Mouse (Mus musculus): ENCODE data around the gene Mrps15. TPM values are rescaled to one million over a fixed set of nuclear protein-coding genes. Genes with fewer than 3 reads are reported as not detected.

The Mrps15 gene
- polyA plus RNA-seq, 1 experiment from 2014 or later, result 160 TPM

GRCm38 (mm10) chr4:126100764-126101163, 54.0 kb downstream of the Mrps15 start:
- peaks cover 6% of the 10 kb centered on the region for H3K4me1 ChIP-seq (ENCODE audit: control insufficient read depth, insufficient read depth, low read length)
- no peak for ATAC-seq (ENCODE audit: insufficient number of reproducible peaks, low FRiP score, low TSS enrichment, low read depth)

GRCm38 (mm10) chr4:126102061-126102841, 55.5 kb downstream of the Mrps15 start:
- Histone ChIP-seq H3K4me2 (ENCODE audit: low read depth, severe bottlenecking) (no peak overlapping the region), H3K4me1 (ENCODE audit: control insufficient read depth, insufficient read depth, low read length) (peaks cover 6% of the 10 kb centered on the region), H3K9me3 (ENCODE audit: control insufficient read depth, low read length) (no peaks in the 10 kb centered on the region), H3K36me3 (ENCODE audit: control insufficient read depth, insufficient read depth, low read length) (peaks cover 3% of the 10 kb centered on the region; the same call in 1 of the 2 replicates), H3K9ac (ENCODE audit: low read length) (no peak overlapping the region), H3K27me3 (ENCODE audit: control insufficient read depth, insufficient read depth, low read length) (no peaks in the 10 kb centered on the region), H3K4me3 (ENCODE audit: low read depth, low read length) (no peak overlapping the region), H3K27ac (replicated peaks; ENCODE audit: low read depth, low read length) (no peak overlapping the region)
- WGBS, result 45% methylated on average over 7 of the region's 7 CpGs
- ATAC-seq (ENCODE audit: insufficient number of reproducible peaks, low FRiP score, low TSS enrichment, low read depth) (no peak), DNase-seq (ENCODE audit: low spot score) (no peak)

More at GRCm38 (mm10) chr4:126100764-126101163, 54.0 kb downstream of the Mrps15 start:
- no peak overlapping the region for H3K4me2 ChIP-seq (ENCODE audit: low read depth, severe bottlenecking)
- no peak overlapping the region for H3K4me3 ChIP-seq (ENCODE audit: low read depth, low read length)
- no peak overlapping the region for H3K27ac ChIP-seq (replicated peaks; ENCODE audit: low read depth, low read length)
- WGBS, result 89% methylated on average over 3 of the region's 3 CpGs
- H3K9ac ChIP-seq (ENCODE audit: low read length), result no peak overlapping the region
- H3K27me3 ChIP-seq (ENCODE audit: control insufficient read depth, insufficient read depth, low read length), result no peaks in the 10 kb centered on the region
- H3K9me3 ChIP-seq (ENCODE audit: control insufficient read depth, low read length), result no peaks in the 10 kb centered on the region
- DNase-seq (ENCODE audit: low spot score), result no peak
- H3K36me3 ChIP-seq (ENCODE audit: control insufficient read depth, insufficient read depth, low read length), result peaks cover 3% of the 10 kb centered on the region; the same call in 1 of the 2 replicates

- H3K27me3 ChIP-seq (ENCODE audit: control insufficient read depth, insufficient read depth, low read length), result no peaks in the 10 kb centered on the region
- no peaks in the 10 kb centered on the region for H3K9me3 ChIP-seq (ENCODE audit: control insufficient read depth, low read length)
- peak overlapping the region; percentile 88 for H3K4me2 ChIP-seq (ENCODE audit: low read depth, severe bottlenecking)
- ATAC-seq (ENCODE audit: insufficient number of reproducible peaks, low FRiP score, low TSS enrichment, low read depth) (no peak), DNase-seq (ENCODE audit: low spot score) (peak; percentile 50)
- peak overlapping the region; percentile 84 for H3K4me3 ChIP-seq (ENCODE audit: low read depth, low read length)
- WGBS, result 1% methylated on average over 15 of the region's 15 CpGs
- peak overlapping the region; percentile 50 for H3K9ac ChIP-seq (ENCODE audit: low read length)
- no peak overlapping the region; the same call in 1 of the 2 replicates for H3K27ac ChIP-seq (replicated peaks; ENCODE audit: low read depth, low read length)
- peaks cover 7% of the 10 kb centered on the region for H3K4me1 ChIP-seq (ENCODE audit: control insufficient read depth, insufficient read depth, low read length)
- H3K36me3 ChIP-seq (ENCODE audit: control insufficient read depth, insufficient read depth, low read length), result peaks cover 3% of the 10 kb centered on the region; the same call in 1 of the 2 replicates
Observed at GRCm38 (mm10) chr4:126103057-126103581, 56.4 kb downstream of the Mrps15 start.

DNA sequence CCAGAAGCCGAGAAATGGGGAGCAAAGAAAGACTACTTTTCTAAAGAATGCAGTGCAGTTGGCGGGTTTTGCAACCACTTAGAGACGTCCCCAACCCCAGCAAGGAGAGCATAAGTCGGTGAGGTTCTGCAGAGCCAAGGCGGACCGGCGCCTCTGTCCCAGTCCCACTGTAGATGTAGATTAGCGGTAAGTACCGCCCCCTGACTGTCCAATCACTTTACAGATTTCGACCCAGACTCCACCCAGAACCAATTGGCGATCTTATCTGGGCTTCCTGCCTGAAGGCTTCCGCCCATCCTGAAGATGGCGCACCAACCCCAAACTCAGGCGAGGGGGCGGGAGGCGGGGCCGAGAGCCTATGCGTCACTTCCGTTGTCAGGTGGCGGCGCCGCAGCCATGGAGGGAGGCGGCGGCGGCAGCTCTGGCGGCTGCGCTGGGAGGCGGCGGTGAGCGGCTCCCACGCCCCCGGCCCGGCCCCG, 56.9 kb downstream of the Mrps15 start, which contains the start of gene Stk40:
TSS of gene Stk40 (plus strand) at position 368 of the 479 bp plus-strand sequence.
- Histone ChIP-seq H3K4me2 (ENCODE audit: low read depth, severe bottlenecking) (peak within 1 kb of the TSS; percentile 88), H3K4me1 (ENCODE audit: control insufficient read depth, insufficient read depth, low read length) (peaks cover 12% of the 10 kb centered on the region), H3K36me3 (ENCODE audit: control insufficient read depth, insufficient read depth, low read length) (peaks cover 3% of the 10 kb centered on the region; the same call in 1 of the 2 replicates), H3K27me3 (ENCODE audit: control insufficient read depth, insufficient read depth, low read length) (no peaks in the 10 kb centered on the region), H3K9me3 (ENCODE audit: control insufficient read depth, low read length) (no peaks in the 10 kb centered on the region), H3K4me3 (ENCODE audit: low read depth, low read length) (peak within 1 kb of the TSS; percentile 84), H3K9ac (ENCODE audit: low read length) (peak within 1 kb of the TSS; percentile 72), H3K27ac (replicated peaks; ENCODE audit: low read depth, low read length) (no peak within 1 kb of the TSS; the same call in 1 of the 2 replicates)
- ATAC-seq (ENCODE audit: insufficient number of reproducible peaks, low FRiP score, low TSS enrichment, low read depth) (peak; percentile 93), DNase-seq (ENCODE audit: low spot score) (peak; percentile 98)
- under 1% methylated on average over 34 of the region's 34 CpGs for WGBS

DNA sequence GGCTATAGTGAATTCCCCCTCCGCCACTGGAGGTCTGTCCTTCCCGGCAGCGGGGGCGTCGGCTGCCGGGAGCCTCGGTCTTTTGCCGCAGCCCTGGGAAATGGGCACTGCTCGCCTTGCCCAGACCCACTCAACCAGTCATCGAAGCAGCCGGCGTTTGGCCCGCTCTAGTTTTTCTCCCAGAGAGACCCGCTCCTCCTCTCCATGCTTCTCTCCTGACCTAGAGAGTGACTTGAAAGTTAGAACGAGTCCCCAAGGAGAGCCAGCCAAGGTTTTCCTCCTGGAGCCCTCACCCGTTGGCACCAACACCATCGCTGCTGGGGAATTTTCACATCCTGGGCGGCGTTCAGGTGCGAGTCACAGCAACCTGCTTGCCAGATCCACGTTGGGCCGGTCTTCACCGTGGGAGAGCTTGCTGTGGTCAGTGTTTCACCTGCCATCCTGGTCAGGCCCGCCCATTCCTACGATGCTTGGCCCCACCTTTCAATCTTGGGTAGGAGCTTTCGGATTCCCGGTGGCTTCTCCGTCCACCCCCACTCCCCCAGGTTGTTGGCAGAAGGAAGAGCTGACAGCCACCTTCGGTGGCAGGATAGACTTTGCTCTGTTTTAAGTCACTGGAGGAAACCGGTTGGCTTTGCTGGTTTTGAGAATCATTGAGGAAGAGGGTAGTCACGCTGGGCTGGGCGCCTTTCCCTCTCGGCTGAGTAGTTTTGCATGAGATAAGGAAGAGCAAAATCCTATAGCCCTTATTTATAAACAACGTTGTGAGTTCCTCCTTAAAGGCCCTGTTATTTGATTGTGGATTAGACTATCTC, 57.7 kb downstream of the Mrps15 start:
- DNase-seq (ENCODE audit: low spot score) (no peak), ATAC-seq (ENCODE audit: insufficient number of reproducible peaks, low FRiP score, low TSS enrichment, low read depth) (no peak; the same call in none of the 2 replicates)
- H3K4me2 ChIP-seq (ENCODE audit: low read depth, severe bottlenecking), result peak overlapping the region; percentile 78
- no peaks in the 10 kb centered on the region for H3K27me3 ChIP-seq (ENCODE audit: control insufficient read depth, insufficient read depth, low read length)
- H3K9me3 ChIP-seq (ENCODE audit: control insufficient read depth, low read length), result no peaks in the 10 kb centered on the region
- no peaks in the 10 kb centered on the region for H3K36me3 ChIP-seq (ENCODE audit: control insufficient read depth, insufficient read depth, low read length)
- 3% methylated on average over 34 of the region's 34 CpGs for WGBS
- peak overlapping the region; percentile 72 for H3K9ac ChIP-seq (ENCODE audit: low read length)
- H3K27ac ChIP-seq (replicated peaks; ENCODE audit: low read depth, low read length), result no peak overlapping the region
- H3K4me1 ChIP-seq (ENCODE audit: control insufficient read depth, insufficient read depth, low read length), result peaks cover 14% of the 10 kb centered on the region
- H3K4me3 ChIP-seq (ENCODE audit: low read depth, low read length), result peak overlapping the region; percentile 84

Other genes with a start within 250 kb of the Mrps15 start
- 0.20 and 0.40 TPM in 2 replicates for gene Csf3r, start 22.4 kb upstream of the Mrps15 start, polyA plus RNA-seq (2014; fragmentation: Nextera tagmentation; extraction: Ambion mirVana)
- 20.1 and 21.4 TPM in 2 replicates for gene Oscp1, start 11.6 kb downstream of the Mrps15 start, polyA plus RNA-seq (2014; fragmentation: Nextera tagmentation; extraction: Ambion mirVana)
- 39.0 and 44.8 TPM in 2 replicates for gene Lsm10, start 49.7 kb downstream of the Mrps15 start, polyA plus RNA-seq (2014; fragmentation: Nextera tagmentation; extraction: Ambion mirVana)
- 27.8 and 30.4 TPM in 2 replicates for gene Stk40, start 57.0 kb downstream of the Mrps15 start, polyA plus RNA-seq (2014; fragmentation: Nextera tagmentation; extraction: Ambion mirVana)
- gene Eva1b, start 100.8 kb downstream of the Mrps15 start, polyA plus RNA-seq (2014; fragmentation: Nextera tagmentation; extraction: Ambion mirVana), result 64.3 and 70.3 TPM in 2 replicates
- 5.4 and 5.5 TPM in 2 replicates for gene Sh3d21, start 116.6 kb downstream of the Mrps15 start, polyA plus RNA-seq (2014; fragmentation: Nextera tagmentation; extraction: Ambion mirVana)
- 247 and 264 TPM in 2 replicates for gene Thrap3, start 155.8 kb downstream of the Mrps15 start, polyA plus RNA-seq (2014; fragmentation: Nextera tagmentation; extraction: Ambion mirVana)
- 54.6 and 61.2 TPM in 2 replicates for gene Map7d1, start 209.4 kb downstream of the Mrps15 start, polyA plus RNA-seq (2014; fragmentation: Nextera tagmentation; extraction: Ambion mirVana)
- 25.0 and 32.2 TPM in 2 replicates for gene Trappc3, start 215.4 kb downstream of the Mrps15 start, polyA plus RNA-seq (2014; fragmentation: Nextera tagmentation; extraction: Ambion mirVana)
- gene Col8a2, start 239.9 kb downstream of the Mrps15 start, polyA plus RNA-seq (2014; fragmentation: Nextera tagmentation; extraction: Ambion mirVana), result 1.4 and 1.5 TPM in 2 replicates

Data from limb, embryonic 11.5 days (tissue).